Mouse (Mus musculus) MEL (cell line): Measurements from ENCODE around the gene Bfar.

Experiments
- BHLHE40 ChIP-seq: IDR thresholded peaks from 2 replicates; pipeline ENCODE4 v1.6.1; 2012; ENCODE audit warnings: low read depth, mild to moderate bottlenecking, inconsistent platforms, low read length, improper control_type of control experiment, borderline replicate concordance
- CTCF ChIP-seq, 3 experiments: IDR thresholded peaks in 2 of 3; conservative IDR thresholded peaks in 1 of 3; 2 replicates each; pipeline ENCODE4 v1.5.1; 2011 to 2012; ENCODE audit warnings: low read length in 3 of 3, low read depth in 2 of 3, mild to moderate bottlenecking in 2 of 3, improper control_type of control experiment in 1 of 3, inconsistent platforms in 1 of 3, mixed read lengths in 1 of 3, moderate library complexity in 1 of 3; ENCODE audit not compliant: control insufficient read depth in 1 of 3, insufficient read depth in 1 of 3, poor library complexity in 1 of 3, severe bottlenecking in 1 of 3
- MAFK ChIP-seq: IDR thresholded peaks from 2 replicates; pipeline ENCODE4 v1.6.1; 2011; ENCODE audit warnings: low read depth, mild to moderate bottlenecking, low read length, improper control_type of control experiment, borderline replicate concordance
- MYC ChIP-seq: IDR thresholded peaks from 2 replicates; pipeline ENCODE4 v1.6.1; 2011; ENCODE audit warnings: low read depth, mild to moderate bottlenecking, low read length, improper control_type of control experiment, moderate library complexity
- SMC3 ChIP-seq: IDR thresholded peaks from 2 replicates; pipeline ENCODE4 v1.6.1; 2011; ENCODE audit warnings: low read depth, low read length, improper control_type of control experiment

GRCm38 (mm10) chr16:13727811-13728335 lies 56.2 kb downstream of the Bfar start:
- TF ChIP-seq SMC3 (no peak), MAFK (no peak), MYC (no peak), BHLHE40 (no peak), CTCF (IDR thresholded peaks at IDR 0.05 in 2 of 3, conservative IDR thresholded peaks at IDR 0.05 in 1 of 3; ENCODE audit: control insufficient read depth in 1 of 3, insufficient read depth in 1 of 3, low read depth in 2 of 3, low read length in 3 of 3, poor library complexity in 1 of 3, severe bottlenecking in 1 of 3) (no peak)
